Mouse (Mus musculus) neutrophil, adult 5-6 weeks (primary cell): ENCODE measurements around the gene Krt82. TPM values are rescaled to one million over a fixed set of nuclear protein-coding genes. Genes with fewer than 3 reads are reported as not detected.
"Not testable (repeated sequence)": the region's sequence is repeated elsewhere in the genome, so short reads cannot be mapped to it uniquely, and the experiment has no call there.

Experiments
- ATAC-seq: fragments of 151-379, 151-347 bp; 2 replicates; pipeline ENCODE4 v1.8.0; 2017; ENCODE audit warnings: mild to moderate bottlenecking, moderate TSS enrichment; ENCODE audit not compliant: insufficient number of reproducible peaks, poor library complexity, low FRiP score, severe bottlenecking; ENCODE audit errors: extremely low read depth
- total RNA-seq: library from RNA; stranded (forward); fragments of 200-1000 nt; gene quantifications from 2 replicates; pipeline ENCODE4 v1.2.3, GENCODE M21; 2017

The Krt82 gene
- total RNA-seq, 1 experiment from 2014 or later: not detected

DNA sequence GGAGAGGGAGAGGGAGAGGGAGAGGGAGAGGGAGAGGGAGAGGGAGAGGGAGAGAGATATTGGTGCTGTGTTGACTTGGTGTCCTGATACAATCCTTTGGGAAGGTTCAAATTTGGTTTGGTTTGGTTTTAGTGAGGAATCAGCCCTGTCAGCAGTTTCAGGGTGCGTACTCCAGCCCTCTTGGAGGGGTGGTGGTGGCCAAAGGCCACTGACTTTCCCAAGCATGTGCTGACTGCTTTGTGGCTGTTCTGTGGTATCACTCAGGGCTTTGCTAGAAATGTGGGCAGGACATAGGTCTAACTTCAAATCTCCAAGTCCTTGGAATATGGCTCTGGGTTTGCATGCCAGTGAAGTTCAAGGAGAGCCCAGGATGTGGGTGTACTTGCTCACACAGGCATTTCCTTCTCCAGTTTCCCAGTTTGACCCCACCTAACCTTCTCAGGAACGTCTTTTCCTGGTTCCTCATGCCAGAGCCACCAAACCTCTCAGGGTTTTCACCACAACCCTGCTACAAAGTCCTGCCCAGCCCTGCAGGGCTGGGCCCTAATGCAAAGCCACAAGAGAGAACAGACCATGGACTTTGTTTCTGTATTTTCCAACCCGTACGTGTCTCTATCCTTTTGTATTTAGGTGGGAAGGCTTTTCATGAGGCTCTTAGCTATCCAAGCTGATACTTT lies 27.8 kb downstream of the Krt82 start:
- no peak for ATAC-seq

DNA sequence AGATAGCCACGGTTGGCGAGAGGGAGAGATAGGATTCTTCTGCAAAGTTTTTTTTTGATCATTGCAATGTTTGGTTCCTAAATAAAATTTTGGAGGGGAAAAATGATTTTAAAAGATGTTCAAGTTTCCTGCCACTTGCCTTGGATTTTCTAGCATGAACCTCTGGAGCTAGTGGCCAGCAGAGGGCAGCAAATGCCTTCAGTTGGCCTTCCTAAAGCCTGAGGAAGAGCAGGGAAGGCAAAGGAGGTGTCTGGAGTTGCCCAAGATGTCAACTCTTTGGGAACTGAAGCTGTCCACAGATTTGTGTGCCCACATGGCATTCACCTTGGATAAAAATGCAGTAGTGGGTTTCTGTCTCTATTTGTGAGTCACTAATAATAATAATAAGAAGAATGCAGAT lies 30.7 kb downstream of the Krt82 start:
- ATAC-seq: no peak

DNA sequence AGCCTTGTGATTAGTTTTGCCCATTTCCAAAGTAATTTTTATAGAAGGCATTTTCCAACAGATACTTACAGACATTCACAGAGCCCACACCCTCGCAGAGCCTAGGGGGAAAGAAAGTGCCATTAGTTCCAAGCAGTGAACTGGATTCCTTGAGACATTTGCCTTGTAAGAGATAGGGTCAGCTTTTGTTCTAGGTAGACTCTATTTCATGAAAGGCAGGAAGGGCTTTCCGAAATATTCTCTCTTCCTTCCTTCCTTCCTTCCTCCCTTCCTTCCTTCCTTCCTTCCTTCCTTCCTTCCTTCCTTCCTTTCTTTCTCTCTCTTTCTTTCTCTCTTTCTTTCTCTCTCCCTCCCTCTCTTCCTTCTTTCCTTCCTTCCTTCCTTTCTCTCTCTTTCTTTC lies 33.3 kb downstream of the Krt82 start, which contains the start of gene Gm49425:
Gm49425 (minus strand) TSS at position 101 of the 400 bp plus-strand sequence.
- not testable (repeated sequence) for ATAC-seq

DNA sequence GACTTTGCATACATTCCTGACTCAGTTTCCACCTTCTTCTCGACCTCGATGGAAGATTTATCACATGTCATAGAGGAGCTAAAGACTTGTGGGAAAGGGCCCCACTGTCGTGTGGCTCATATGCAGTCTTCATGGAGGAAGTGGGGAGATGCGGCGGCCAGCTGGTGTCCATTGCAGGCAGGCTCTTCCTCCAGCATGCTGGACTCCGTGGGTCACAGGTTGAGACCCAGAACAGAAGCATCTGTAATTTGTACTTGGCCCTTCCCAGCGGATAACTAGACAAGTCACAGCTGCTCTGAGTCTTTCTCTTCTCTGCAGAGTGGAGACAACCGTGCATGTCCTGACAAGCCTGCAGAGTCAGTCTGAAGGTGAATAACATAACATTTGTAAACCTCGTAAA lies 42.2 kb downstream of the Krt82 start:
- no peak for ATAC-seq

DNA sequence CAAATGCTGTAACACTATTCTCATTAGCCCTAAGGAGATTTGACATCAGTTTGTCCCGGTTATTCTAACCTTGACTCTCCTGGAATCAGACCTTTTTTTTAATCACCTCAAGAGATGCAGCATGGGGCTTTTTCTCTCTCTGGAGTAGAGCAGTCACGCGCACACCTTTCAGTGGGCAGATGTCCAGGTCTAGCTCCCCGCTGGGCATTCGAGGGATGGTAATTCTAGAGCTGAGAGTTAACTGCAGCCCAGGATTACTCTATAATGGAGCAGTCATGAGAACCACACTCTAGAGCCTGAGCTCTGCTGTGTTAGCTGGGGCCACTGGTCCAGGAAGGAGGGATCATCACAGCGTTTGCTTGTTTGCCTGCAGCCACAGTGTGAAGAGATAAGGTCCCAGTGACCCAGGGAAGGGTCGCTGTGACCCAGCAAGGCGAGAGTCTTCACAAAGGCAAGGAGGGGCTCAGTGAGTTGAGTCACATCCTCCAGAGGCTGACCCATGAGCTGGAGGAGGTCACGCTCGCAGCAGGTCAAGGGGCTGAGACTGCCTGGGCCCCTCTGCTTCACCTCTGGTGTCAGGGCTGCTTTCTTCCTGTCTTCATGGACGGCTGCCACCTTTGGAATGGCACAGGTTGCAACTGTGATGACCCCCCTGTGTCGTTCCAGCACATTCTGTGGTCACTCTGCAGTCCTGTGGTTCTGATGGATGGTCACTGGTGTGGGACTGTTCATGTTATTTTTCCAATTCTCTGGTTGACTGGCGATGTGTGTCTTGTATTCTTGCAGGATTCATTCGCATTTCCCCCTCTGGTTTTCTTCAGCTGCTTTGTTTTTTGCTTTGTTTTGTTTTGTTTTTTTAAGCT lies 43.3 kb downstream of the Krt82 start:
- ATAC-seq: no peak

DNA sequence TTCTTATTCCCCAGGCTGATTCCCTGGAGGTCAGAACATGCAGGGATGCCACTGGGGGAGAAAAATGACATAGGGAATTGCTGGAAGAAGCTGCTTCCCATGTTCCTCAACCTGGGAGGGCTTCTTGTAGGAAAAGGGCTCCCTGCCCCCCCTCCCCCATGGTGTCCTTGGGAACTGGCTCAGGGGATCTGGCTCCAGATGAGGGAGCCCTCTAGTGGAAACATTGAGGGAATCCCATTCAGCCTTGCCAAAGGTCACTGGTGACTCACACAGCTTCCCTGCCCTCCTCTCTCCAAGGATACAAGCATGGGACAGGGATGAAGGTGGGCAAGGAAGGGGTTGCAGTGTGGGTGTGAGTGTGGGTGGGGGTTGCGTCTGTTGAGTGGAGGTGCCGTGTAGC lies 53.3 kb downstream of the Krt82 start:
- ATAC-seq: no peak

DNA sequence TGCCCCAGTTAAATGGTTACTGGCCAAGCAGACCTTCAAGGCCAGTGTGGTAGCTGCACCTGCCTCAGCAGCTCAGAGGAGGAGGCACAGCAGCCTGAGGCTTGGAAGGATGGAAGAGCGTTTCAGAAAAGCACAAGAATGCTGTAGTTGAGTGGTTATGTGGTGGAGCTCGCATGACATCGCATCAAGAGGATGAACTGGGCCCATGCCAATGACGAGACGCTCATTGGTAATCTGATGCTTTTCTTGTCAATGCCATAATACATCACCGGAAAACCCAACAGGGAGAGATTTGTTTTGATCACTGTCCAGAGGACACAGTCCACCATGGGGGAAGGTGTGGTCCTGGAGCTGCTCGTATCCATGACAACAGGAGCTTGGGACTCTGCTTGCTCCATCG lies 55.2 kb downstream of the Krt82 start:
- ATAC-seq: no peak

DNA sequence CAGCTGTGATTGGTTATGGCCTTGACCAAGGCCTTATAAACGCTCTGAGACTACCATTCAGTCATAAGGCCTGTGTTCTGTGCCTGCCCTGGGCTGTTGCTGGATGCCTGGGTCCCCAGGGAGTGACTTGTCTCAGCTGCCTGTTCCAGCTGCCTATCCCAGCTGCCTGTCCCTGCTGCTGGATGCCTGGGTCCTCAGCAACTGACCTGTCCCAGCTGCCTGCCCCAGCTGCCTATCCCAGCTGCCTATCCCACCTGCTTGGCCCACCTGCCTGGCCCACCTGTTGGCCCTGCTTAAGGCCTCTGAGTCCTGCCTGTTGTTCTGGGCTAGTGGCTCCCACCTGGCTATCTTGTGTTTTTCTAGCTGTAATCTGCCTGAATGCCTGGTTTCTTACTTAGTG lies 56.3 kb downstream of the Krt82 start:
- no peak for ATAC-seq

DNA sequence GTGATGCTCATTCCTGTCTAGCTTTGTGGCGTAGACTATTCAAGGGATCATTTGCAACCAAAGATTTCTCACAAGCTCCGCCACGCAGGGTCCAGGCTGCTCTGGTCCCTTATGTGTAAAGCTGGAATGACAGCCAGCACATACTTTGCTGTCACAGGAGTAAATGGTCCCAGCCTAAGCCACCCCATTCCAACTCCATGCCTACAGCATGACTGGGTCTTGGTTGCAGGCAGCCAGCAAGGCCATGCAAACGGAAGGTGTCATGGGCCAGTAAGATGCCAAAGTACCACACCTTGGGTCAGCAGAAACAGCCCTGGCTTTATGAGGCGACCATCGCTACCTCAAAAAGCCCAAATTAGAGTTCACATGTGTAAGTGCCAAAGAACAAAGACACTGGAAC lies 56.8 kb downstream of the Krt82 start:
- no peak for ATAC-seq

DNA sequence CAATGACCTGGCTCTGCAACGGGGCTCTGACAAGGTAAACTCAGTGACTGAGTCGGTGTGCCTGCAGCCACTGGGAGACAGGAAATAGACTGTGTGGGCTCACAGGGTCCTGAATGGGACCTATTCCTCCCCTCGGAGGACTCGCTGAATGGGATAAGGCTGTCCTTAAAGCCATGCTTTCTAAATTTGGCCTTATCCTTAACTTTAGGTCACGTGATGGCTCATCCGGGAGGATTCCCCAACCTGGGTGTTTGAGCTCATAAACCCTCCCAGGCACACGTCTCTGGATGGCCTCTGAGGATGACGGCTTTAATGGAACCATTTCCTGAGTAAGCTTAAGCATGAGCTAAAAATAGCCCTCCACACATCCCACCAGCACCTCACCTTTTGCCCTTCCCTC lies 57.7 kb downstream of the Krt82 start:
- ATAC-seq: no peak

DNA sequence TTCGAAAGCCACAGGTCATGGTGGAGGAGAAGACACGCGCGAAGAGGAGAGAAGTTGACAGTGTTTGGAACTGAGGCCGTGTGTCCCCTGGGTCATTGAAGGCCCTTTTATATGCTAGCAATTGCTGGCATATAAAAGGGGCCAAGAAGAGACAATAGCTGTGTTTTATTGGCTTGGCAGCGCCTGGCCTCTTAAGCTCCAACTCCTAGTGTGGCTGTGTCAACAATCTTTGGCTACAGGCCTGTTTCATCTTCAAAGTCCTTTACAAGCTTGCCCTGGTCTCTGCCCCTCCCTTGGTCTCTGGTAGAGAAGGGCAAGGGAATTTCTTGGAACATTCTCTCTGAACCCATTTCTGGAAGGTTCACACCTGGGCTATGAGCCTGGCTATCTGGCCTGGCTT lies 59.0 kb downstream of the Krt82 start, which contains the start of gene Krt83:
Krt83 (minus strand) TSS at position 82 of the 400 bp plus-strand sequence.
- ATAC-seq: no peak

Other genes with a start within 250 kb of the Krt82 start
- gene Krt80, start 180.5 kb downstream of the Krt82 start, total RNA-seq: 31.7 and 34.7 TPM in 2 replicates
- 8.6 and 9.6 TPM in 2 replicates for gene Krt7, start 139.6 kb downstream of the Krt82 start, total RNA-seq
- not detected in 2 replicates for gene Krt87, start 111.9 kb downstream of the Krt82 start, total RNA-seq
- gene Krt88, start 102.9 kb downstream of the Krt82 start, total RNA-seq: not detected in 2 replicates
- not detected in 2 replicates for gene Krt81, start 86.9 kb downstream of the Krt82 start, total RNA-seq
- 5.8 and 7.0 TPM in 2 replicates for gene Krt86, start 77.2 kb downstream of the Krt82 start, total RNA-seq
- 0.37 and 1.9 TPM in 2 replicates for gene Krt83, start 59.2 kb downstream of the Krt82 start, total RNA-seq
- gene Gm49425, start 33.4 kb downstream of the Krt82 start, total RNA-seq: not detected in 2 replicates
- gene Krt84, start 17.8 kb downstream of the Krt82 start, total RNA-seq: not detected in 2 replicates
- gene Krt90, start 12.3 kb upstream of the Krt82 start, total RNA-seq: not detected in 2 replicates
- 0.12 and 0.74 TPM in 2 replicates for gene Krt75, start 23.2 kb upstream of the Krt82 start, total RNA-seq
- gene Gm5414, start 77.5 kb upstream of the Krt82 start, total RNA-seq: not detected in 2 replicates
- not detected in 2 replicates for gene Gm5478, start 96.7 kb upstream of the Krt82 start, total RNA-seq
- 3.9 and 4.5 TPM in 2 replicates for gene Krt6b, start 129.6 kb upstream of the Krt82 start, total RNA-seq
- 1.1 and 1.3 TPM in 2 replicates for gene Krt6a, start 143.6 kb upstream of the Krt82 start, total RNA-seq
- 0.23 TPM in 1 of 2 replicates, not detected in the other for gene Krt5, start 162.2 kb upstream of the Krt82 start, total RNA-seq
- gene Krt71, start 192.4 kb upstream of the Krt82 start, total RNA-seq: not detected in 2 replicates
- not detected in 2 replicates for gene Krt72, start 235.8 kb upstream of the Krt82 start, total RNA-seq